Mouse (Mus musculus): ENCODE results near the gene Vmn1r19. TPM values are rescaled to one million over a fixed set of nuclear protein-coding genes. Genes with fewer than 3 reads are reported as not detected.
"Not testable (repeated sequence)": the region's sequence is repeated elsewhere in the genome, so short reads cannot be mapped to it uniquely, and the experiment has no call there.

The Vmn1r19 gene
- not detected for total RNA-seq (2021)
- long read RNA-seq, result 0 reads

DNA sequence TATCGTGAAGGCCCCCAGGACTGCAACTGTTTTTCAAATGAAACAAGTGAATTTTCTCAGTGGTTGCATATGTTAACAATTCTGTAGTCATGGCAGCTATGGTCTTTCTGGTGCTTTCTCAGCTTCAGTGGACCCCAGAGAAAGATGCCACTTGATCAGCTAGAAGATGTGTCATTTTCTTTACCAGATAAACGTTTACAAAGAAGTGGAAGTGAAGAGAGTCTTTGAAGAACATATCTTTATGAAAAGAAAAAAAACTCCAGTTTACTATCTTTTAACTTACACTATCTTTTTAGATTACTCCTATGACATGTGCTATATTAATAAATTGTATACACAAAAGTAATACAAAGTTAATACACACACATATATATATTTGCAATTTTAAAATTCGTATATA, at the start of gene Vmn1r19:
Gene Vmn1r19 (plus strand): TSS at position 301 of the 400 bp plus-strand sequence.
- not testable (repeated sequence) for DNase-seq (ENCODE audit: low spot score in 2 of 2)

- no peak for DNase-seq (ENCODE audit: low spot score in 2 of 2)
Measured at GRCm38 (mm10) chr6:57356864-57357263, 46.7 kb upstream of the Vmn1r19 start.

- DNase-seq (ENCODE audit: low spot score in 2 of 2), result no peak
Measured at GRCm38 (mm10) chr6:57363627-57364026, 40.0 kb upstream of the Vmn1r19 start, which contains the start of gene Vmn1r17. TSS of gene Vmn1r17 (minus strand) at chr6:57363727.

DNA sequence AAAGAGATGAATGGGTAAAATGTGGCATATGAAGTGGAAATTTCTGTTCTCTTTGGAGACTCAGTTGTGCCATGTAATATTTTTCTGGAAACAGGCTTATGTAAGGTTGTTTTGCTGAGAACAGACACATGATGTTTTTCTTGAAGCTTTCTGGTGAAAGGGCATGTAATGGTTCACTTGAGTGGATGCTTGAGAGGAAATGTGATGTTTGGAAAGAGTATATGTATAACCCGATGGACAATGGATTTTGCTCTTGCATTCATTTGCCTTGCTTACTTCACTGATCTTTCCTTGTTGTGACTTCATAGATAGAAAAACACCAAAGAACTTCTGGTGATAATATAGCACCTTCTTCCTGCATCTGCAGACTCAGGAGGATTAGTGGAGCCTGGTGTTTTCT, 37.7 kb upstream of the Vmn1r19 start:
- not testable (repeated sequence) for DNase-seq (ENCODE audit: low spot score in 2 of 2)

- DNase-seq (ENCODE audit: low spot score in 2 of 2), result no peak
Measured at GRCm38 (mm10) chr6:57367496-57367895, 36.1 kb upstream of the Vmn1r19 start.

DNA sequence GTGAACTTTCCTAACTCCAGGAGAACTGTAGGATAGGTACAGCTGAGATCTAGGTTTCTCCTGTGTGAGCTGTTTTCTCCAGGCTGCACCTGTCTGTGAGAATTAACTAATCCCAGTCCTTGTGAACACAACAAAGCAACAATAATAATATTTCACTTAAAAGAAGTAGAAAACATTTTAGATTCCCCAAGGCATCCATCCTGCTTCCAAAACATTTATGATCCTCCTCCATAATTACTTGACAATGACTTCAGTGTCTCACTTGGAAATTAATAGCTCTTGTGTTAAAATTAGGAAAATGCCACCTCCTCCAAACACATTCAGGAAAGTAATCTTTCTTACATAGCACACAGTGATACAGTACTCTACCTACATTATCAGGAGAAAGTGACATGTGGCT, 7.9 kb upstream of the Vmn1r19 start, which contains the start of gene Vmn1r18:
Gene Vmn1r18 (minus strand): TSS at position 101 of the 400 bp plus-strand sequence.
- no peak for DNase-seq (ENCODE audit: low spot score in 2 of 2)

GRCm38 (mm10) chr6:57428630-57429029, 25.1 kb downstream of the Vmn1r19 start, which contains the start of gene Vmn1r20:
TSS of gene Vmn1r20 (plus strand) at chr6:57428930.
- no peak for DNase-seq (ENCODE audit: low spot score in 2 of 2)

DNA sequence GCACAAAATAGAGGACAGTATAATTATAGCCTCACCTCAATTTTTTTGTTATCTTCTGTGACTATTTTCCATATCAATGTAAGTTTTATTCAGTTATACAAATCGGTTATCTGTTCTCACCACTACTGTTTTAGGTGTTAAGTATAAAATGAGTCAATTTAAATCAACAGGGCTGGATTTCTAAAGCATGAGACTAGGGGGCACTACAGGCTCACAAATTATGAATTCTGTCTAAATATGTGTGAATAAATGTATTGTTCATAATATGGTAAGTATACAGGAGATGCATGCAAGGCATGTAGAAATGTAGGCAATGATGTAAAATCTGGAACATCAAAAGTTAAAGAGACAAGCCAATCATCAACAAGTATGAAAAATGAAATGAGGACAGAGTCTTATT, 27.6 kb downstream of the Vmn1r19 start:
- DNase-seq (ENCODE audit: low spot score in 2 of 2), result no peak

Other genes starting within 250 kb of the Vmn1r19 start
- gene Vmn1r12, start 246.9 kb upstream of the Vmn1r19 start, total RNA-seq (2021), result not detected
- gene Vmn1r13, start 200.5 kb upstream of the Vmn1r19 start, total RNA-seq (2021), result not detected
- gene Vmn1r14, start 172.1 kb upstream of the Vmn1r19 start, total RNA-seq (2021), result not detected
- not detected for gene Vmn1r15, start 145.8 kb upstream of the Vmn1r19 start, total RNA-seq (2021)
- not detected for gene Vmn1r16, start 74.3 kb upstream of the Vmn1r19 start, total RNA-seq (2021)
- gene Vmn1r17, start 40.1 kb upstream of the Vmn1r19 start, total RNA-seq (2021), result not detected
- gene Vmn1r18, start 8.0 kb upstream of the Vmn1r19 start, total RNA-seq (2021), result under 1 TPM in 1 of 2 experiments, not detected in 1; 0.02 TPM
- not detected for gene Vmn1r20, start 25.1 kb downstream of the Vmn1r19 start, total RNA-seq (2021)
- gene Ppm1k, start 131.7 kb downstream of the Vmn1r19 start, total RNA-seq (2021), result 10 to 100 TPM; 27.4 to 29.8 TPM
- gene Herc6, start 177.2 kb downstream of the Vmn1r19 start, total RNA-seq (2021), result 1 to 10 TPM; 2.9 to 3.2 TPM